Mouse (Mus musculus): Measurements from ENCODE around the gene Rgsl1. TPM values are rescaled to one million over a fixed set of nuclear protein-coding genes. Genes with fewer than 3 reads are reported as not detected.
"Not testable (repeated sequence)": the region's sequence is repeated elsewhere in the genome, so short reads cannot be mapped to it uniquely, and the experiment has no call there.

Rgsl1 gene
- polyA plus RNA-seq (2016; fragmentation: Nextera tagmentation; extraction: Ambion mirVana), result not detected in 2 replicates

DNA sequence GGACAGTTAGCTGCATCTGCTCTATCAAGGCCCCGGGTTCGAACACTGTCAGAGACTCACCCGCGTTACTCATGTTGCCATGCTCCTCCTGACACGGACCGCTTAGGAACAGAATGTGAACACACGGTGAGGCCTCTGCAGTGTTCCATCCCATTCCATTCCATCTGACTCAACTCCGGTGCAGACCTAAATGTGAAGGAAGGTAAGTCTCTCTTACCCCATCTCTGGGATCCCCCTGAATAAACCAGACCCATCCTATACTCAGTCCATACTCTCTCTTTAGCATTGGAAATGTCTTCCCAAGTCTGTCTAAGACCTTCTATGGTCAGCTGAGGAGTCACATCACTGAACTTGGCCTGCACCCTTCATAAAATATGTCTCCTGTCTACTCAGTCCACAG, at the start of gene Rgsl1:
TSS of gene Rgsl1 (minus strand) at position 101 of the 400 bp plus-strand sequence.
- Histone ChIP-seq H3K4me3 (no peak within 1 kb of the TSS), H3K4me1 (no peaks in the 10 kb centered on the region), H3K27me3 (ENCODE audit: insufficient read depth, poor library complexity, severe bottlenecking) (no peaks in the 10 kb centered on the region), H3K36me3 (no peaks in the 10 kb centered on the region), H3K27ac (no peak within 1 kb of the TSS), H3K9me3 (no peaks in the 10 kb centered on the region)
- whole genome bisulfite sequencing, result 94% methylated on average over 8 of the region's 8 CpGs
- DNase-seq (ENCODE audit: low spot score), result no peak

DNA sequence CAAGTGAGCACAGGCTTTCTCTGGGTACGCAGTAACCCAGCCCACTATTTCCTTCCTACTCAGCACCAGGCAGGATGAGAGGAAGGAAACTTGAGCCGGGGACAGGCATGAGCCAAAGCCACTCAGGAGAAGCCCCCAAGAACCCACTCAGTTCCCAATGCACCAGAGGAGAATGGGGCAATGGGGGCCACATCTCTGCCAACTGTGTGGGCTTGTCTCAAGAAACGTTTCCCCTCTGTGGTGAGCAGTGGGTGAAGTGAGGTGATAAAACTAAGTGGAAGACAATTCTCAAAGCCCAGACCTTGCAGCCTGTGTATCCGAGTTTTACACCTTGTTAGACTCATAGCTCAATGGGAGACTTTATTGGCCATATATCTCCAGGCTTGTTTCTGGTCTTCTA, 47.5 kb upstream of the Rgsl1 start, which contains the start of gene Teddm1a:
TSS of gene Teddm1a (plus strand) at position 301 of the 400 bp plus-strand sequence.
- DNase-seq (ENCODE audit: low spot score), result no peak
- Histone ChIP-seq H3K27ac (no peak within 1 kb of the TSS), H3K9me3 (no peaks in the 10 kb centered on the region), H3K4me3 (no peak within 1 kb of the TSS), H3K27me3 (ENCODE audit: insufficient read depth, poor library complexity, severe bottlenecking) (no peaks in the 10 kb centered on the region; the same call in 1 of the 2 replicates), H3K36me3 (no peaks in the 10 kb centered on the region), H3K4me1 (0 out of 2 replicates have a peak, but pooled peaks cover under 1% of the 10 kb centered on the region)
- WGBS, result 54% methylated on average over 4 of the region's 4 CpGs

DNA sequence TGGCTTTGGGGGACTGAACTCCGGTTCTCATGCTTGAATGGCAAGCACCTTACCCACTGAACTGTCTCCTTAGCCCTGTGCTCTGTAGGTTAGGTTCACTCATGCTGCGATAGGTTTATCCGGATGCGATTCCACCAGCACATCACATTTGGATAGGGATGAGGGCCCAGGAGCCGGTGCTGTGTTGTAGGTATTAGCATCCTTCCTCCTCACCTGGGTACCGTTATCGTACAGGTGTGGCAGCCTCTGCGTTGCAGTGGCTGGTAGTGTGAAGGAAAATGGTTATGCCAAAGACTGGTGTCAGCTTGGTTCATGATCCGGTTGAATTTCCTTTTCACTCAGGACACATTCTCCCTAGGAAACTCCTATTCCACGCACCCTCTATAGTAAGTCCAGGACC, 46.2 kb upstream of the Rgsl1 start:
- Histone ChIP-seq H3K36me3 (no peaks in the 10 kb centered on the region), H3K27ac (no peak overlapping the region), H3K27me3 (ENCODE audit: insufficient read depth, poor library complexity, severe bottlenecking) (no peaks in the 10 kb centered on the region; the same call in 1 of the 2 replicates), H3K4me3 (no peak overlapping the region), H3K4me1 (0 out of 2 replicates have a peak, but pooled peaks cover 5% of the 10 kb centered on the region), H3K9me3 (no peaks in the 10 kb centered on the region)
- WGBS, result 94% methylated on average over 10 of the region's 10 CpGs
- no peak for DNase-seq (ENCODE audit: low spot score)

DNA sequence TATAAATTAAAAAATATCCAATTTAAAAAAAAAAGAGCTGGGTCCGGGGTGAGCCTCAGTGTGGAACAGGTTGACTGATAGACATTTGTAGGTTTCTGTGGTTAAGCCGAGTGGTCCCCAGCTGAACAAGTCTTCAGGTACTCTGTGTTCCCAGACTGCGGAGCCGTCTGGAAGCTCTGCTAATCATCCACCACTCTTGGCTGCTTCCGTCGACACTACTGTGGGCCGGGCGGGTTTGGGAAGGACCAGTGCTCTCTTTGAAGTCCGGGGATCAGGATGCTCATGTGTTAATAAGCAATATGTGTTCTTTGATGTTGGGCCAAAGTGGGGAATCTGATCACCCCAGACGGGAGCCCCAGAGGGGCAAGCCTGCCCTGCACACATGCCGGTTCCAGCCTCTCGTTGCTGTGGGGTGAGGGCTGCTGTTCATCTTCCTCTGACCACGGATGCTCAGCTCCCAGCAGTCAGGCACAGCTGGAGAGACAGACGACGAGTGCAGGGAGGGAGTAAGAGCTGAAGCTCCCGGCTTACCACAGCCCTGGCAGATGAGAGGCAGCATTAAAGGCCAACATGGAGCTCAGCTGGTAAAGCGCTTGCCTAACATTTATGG, 42.2 kb upstream of the Rgsl1 start:
- H3K4me1 ChIP-seq, result 0 out of 2 replicates have a peak, but pooled peaks cover 5% of the 10 kb centered on the region
- 25% methylated on average over 17 of the region's 17 CpGs for WGBS

DNA sequence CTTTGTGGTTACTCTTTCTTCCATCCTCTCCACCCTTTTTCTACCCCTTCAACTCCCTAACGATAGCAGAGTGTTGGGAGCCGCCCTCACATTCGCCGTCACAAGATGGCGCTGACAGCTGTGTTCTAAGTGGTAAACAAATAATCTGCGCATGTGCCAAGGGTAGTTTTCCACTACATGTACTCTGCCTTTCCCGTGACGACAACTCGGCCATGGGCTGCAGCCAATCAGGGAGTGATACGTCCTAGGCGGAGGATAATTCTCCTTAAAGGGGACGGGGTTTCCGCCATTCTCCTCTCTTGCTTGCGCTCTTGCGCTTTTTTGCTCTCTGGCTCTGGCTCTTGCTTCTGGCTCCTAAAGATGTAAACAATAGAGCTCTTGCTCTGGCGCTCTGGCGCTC, 36.4 kb upstream of the Rgsl1 start:
- H3K4me3 ChIP-seq; H3K27me3 ChIP-seq (ENCODE audit: insufficient read depth, poor library complexity, severe bottlenecking); DNase-seq (ENCODE audit: low spot score); H3K4me1 ChIP-seq; H3K27ac ChIP-seq; H3K36me3 ChIP-seq; H3K9me3 ChIP-seq: not testable (repeated sequence)
- 91% methylated on average over 17 of the region's 17 CpGs for WGBS

More for the DNA sequence above, 42.2 kb upstream of the Rgsl1 start:
- no peak overlapping the region for H3K4me3 ChIP-seq
- H3K9me3 ChIP-seq, result no peaks in the 10 kb centered on the region
- DNase-seq (ENCODE audit: low spot score), result no peak
- no peak overlapping the region for H3K27ac ChIP-seq
- no peaks in the 10 kb centered on the region; the same call in 1 of the 2 replicates for H3K27me3 ChIP-seq (ENCODE audit: insufficient read depth, poor library complexity, severe bottlenecking)
- no peaks in the 10 kb centered on the region for H3K36me3 ChIP-seq

DNA sequence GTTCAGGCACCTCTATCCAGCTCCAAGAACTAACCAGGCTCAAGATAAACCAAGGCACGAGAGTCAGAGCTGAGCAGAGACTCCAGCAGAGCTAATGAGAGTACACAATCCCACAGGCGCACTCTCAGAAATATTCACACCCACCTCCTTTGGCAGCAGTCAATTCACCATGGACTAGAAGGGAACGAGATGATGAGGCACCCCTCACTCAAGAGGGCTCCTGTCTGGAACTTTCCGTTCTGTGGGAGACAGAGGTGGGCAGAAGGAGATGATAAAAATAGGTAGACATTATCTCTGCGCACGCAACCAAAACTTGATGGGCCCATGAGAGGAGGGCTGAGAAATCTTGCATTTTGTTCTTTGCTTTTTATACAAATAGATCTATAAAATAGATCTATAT, 30.1 kb upstream of the Rgsl1 start, which contains the start of gene Teddm1b:
TSS of gene Teddm1b (plus strand) at position 301 of the 400 bp plus-strand sequence.
- H3K9me3 ChIP-seq, result no peaks in the 10 kb centered on the region
- no peaks in the 10 kb centered on the region for H3K36me3 ChIP-seq
- no peak for DNase-seq (ENCODE audit: low spot score)
- no peak within 1 kb of the TSS for H3K27ac ChIP-seq
- H3K4me1 ChIP-seq, result no peaks in the 10 kb centered on the region
- no peak within 1 kb of the TSS for H3K4me3 ChIP-seq
- H3K27me3 ChIP-seq (ENCODE audit: insufficient read depth, poor library complexity, severe bottlenecking), result no peaks in the 10 kb centered on the region
- 78% methylated on average over 6 of the region's 6 CpGs for WGBS

DNA sequence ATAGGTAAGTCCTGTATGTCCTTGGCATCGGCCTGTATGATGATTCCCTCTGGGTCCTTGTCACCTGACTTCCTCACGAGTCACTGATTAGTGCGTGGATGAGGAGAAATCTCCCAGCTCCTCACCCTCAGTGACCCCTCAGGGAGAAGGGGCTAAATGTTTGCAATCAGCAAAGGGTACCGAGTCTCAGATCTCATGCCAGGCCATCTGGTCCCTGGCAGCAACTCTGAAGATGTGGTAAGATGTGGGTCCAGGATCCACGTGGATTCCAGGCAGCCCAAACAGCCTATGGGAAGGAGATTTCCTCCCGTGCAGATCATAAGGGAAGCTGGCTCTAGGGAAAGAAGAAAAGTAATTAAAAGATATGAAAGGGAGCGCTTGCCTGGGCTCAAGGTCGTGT, 12.0 kb upstream of the Rgsl1 start:
- no peaks in the 10 kb centered on the region for H3K9me3 ChIP-seq
- no peak overlapping the region for H3K27ac ChIP-seq
- no peak overlapping the region for H3K4me3 ChIP-seq
- WGBS, result 72% methylated on average over 8 of the region's 8 CpGs
- H3K36me3 ChIP-seq, result no peaks in the 10 kb centered on the region
- H3K27me3 ChIP-seq (ENCODE audit: insufficient read depth, poor library complexity, severe bottlenecking), result no peaks in the 10 kb centered on the region
- H3K4me1 ChIP-seq, result no peaks in the 10 kb centered on the region
- no peak for DNase-seq (ENCODE audit: low spot score)

DNA sequence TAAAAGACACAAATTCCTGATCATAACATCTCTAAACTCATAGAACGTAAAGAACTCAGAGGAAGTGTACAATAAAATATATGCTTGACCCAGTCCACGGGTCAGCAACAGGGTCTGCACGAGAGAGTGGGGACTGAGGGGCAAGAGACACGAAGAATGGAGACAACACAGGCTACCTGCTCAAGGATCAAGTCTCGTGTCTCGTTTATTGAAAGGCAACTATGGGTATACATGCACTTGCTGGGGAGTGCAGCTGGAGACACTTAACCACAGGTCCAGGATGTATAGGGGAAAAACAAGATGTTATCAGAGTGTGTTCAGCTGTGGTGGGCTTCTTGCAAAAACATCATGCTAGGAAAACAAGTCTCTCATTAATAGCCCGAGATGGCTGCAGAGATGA, 8.8 kb upstream of the Rgsl1 start:
- H3K4me3 ChIP-seq; H3K27ac ChIP-seq; DNase-seq (ENCODE audit: low spot score); H3K36me3 ChIP-seq; H3K27me3 ChIP-seq (ENCODE audit: insufficient read depth, poor library complexity, severe bottlenecking); H3K4me1 ChIP-seq; H3K9me3 ChIP-seq: not testable (repeated sequence)
- 70% methylated on average over 7 of the region's 7 CpGs for WGBS

DNA sequence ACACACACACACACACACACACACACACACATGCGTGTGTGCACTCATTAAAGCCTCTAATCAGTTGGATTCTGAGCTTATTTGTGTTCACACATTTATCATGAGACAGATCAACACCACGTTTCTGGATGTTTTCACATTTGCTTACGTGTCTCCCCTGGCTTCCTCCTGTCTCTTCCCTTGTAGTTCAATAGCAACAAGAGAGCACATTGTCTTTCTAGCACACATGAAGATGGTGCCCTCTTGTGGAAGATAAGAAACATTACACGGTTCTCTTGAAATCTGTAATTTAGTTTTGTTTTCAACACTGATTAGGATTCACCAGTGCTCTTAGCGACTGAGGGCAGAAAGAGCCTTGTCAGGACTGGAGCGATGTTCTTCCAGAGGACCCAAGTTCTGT, 2.9 kb upstream of the Rgsl1 start:
- Histone ChIP-seq H3K36me3 (no peaks in the 10 kb centered on the region), H3K9me3 (no peaks in the 10 kb centered on the region), H3K27ac (no peak overlapping the region), H3K4me3 (no peak overlapping the region), H3K27me3 (ENCODE audit: insufficient read depth, poor library complexity, severe bottlenecking) (no peaks in the 10 kb centered on the region), H3K4me1 (no peaks in the 10 kb centered on the region)
- WGBS, result 25% methylated on average over 6 of the region's 6 CpGs
- no peak for DNase-seq (ENCODE audit: low spot score)

DNA sequence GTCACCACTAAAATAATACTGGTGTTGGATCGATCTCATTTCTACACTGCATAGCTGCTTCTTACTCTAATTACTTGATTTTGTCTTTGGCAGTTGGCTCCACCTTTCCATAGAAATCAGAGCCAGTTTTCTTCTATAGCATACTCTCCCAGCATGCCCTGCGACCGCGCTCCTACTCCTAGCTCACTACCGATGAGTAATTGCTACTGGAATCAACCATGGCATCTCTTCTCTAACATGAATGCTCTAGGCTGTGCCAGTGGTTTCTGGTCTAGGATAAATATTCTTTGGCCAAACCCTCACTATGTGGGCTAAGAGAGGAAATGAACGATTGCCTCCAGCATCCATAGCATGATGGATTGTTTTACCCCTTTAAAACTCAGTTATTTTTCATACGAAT, 2.5 kb upstream of the Rgsl1 start:
- no peak overlapping the region for H3K4me3 ChIP-seq
- H3K9me3 ChIP-seq, result no peaks in the 10 kb centered on the region
- no peak for DNase-seq (ENCODE audit: low spot score)
- H3K27me3 ChIP-seq (ENCODE audit: insufficient read depth, poor library complexity, severe bottlenecking), result no peaks in the 10 kb centered on the region
- WGBS, result 87% methylated on average over 7 of the region's 7 CpGs
- no peak overlapping the region for H3K27ac ChIP-seq
- H3K36me3 ChIP-seq, result no peaks in the 10 kb centered on the region
- no peaks in the 10 kb centered on the region for H3K4me1 ChIP-seq

DNA sequence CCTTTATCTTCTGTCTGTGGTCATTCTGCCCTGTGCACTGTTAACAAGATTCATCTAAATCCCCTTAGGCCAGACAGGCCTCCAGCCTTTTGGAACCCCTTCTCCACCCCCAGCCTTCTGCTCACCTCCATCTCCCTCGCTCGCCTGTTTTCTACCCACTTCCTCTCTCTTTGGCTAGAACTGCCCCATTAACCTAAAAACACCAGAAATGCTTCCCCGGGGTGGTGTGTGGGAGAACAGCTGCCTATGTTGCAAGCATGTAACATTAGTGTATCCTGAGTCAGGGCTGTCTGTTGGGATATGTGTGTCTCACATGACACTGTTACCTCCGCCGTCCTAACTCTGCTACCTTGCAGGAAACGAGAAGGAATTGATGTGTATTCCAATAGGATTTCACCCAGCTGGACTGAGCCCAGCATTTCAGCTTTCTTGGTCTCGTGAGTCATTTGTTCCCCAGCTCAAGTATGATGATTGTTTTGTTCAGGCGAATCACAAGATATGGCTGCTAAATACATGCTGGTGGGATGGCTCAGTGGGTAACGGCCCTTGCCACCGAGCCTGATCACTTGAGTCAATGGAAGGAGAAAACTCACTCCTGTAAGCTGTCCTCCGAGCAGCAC, 1.7 kb downstream of the Rgsl1 start:
- Histone ChIP-seq H3K4me3 (no peak overlapping the region), H3K4me1 (no peaks in the 10 kb centered on the region), H3K9me3 (no peaks in the 10 kb centered on the region), H3K27me3 (ENCODE audit: insufficient read depth, poor library complexity, severe bottlenecking) (no peaks in the 10 kb centered on the region), H3K27ac (no peak overlapping the region), H3K36me3 (no peaks in the 10 kb centered on the region)
- 83% methylated on average over 11 of the region's 11 CpGs for WGBS
- DNase-seq (ENCODE audit: low spot score), result no peak

DNA sequence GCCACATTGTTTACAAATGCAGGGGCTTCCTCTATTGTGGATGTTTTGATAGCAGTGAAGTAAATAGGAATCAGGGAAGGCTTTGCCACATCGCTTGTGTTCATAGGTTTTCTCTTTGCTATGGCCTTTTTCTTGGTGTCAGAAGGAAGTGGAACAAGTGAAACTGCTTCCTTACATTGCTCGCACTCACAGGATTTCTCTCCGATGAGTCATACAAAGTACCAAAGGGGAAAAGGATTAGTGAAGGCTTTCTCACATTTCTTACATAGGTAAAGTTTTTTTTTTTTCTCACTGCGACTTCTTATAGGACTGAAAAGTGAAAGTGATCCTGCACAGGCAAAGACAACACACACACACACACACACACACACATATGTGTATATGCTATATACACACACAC, 7.9 kb downstream of the Rgsl1 start:
- Histone ChIP-seq H3K4me1 (no peaks in the 10 kb centered on the region), H3K4me3 (no peak overlapping the region), H3K27me3 (ENCODE audit: insufficient read depth, poor library complexity, severe bottlenecking) (no peaks in the 10 kb centered on the region), H3K36me3 (no peaks in the 10 kb centered on the region), H3K9me3 (no peaks in the 10 kb centered on the region), H3K27ac (no peak overlapping the region)
- WGBS, result 42% methylated on average over 4 of the region's 4 CpGs
- no peak for DNase-seq (ENCODE audit: low spot score)

DNA sequence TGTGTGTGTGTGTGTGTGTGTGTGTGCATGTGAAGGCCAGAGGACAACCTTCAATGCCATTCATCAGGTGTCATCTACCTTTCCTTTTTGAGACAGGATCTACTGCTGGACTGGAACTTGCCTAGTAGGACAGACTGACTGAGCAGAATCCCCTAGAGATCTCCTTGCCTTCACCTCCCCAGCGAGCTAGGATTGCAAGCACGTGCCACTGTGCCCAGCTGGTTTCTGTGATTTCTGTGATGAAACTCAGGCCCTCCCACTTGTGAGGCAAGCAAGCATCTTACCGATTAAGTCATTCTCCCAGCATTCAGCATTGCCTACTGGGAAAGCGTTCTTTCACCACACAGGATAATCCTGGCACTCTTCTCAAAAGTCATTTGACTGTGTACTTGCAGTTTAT, 13.2 kb downstream of the Rgsl1 start:
- no peaks in the 10 kb centered on the region for H3K27me3 ChIP-seq (ENCODE audit: insufficient read depth, poor library complexity, severe bottlenecking)
- no peak overlapping the region for H3K4me3 ChIP-seq
- no peak overlapping the region for H3K27ac ChIP-seq
- H3K36me3 ChIP-seq, result no peaks in the 10 kb centered on the region
- DNase-seq (ENCODE audit: low spot score), result no peak
- no peaks in the 10 kb centered on the region for H3K4me1 ChIP-seq
- H3K9me3 ChIP-seq, result no peaks in the 10 kb centered on the region
- 70% methylated on average over 4 of the region's 4 CpGs for WGBS

Data from heart, embryonic 10.5 days (tissue).